Mouse (Mus musculus): ENCODE results near the gene Gm42688. TPM values are rescaled to one million over a fixed set of nuclear protein-coding genes. Genes with fewer than 3 reads are reported as not detected.

The Gm42688 gene
- total and polyA plus RNA-seq, 2 experiments from 2014 or later, result 2.9 to 7.0 TPM

- H3K4me2 ChIP-seq (ENCODE audit: low read depth), result no peak overlapping the region
Observed at GRCm38 (mm10) chr6:83083497-83083896, 17.9 kb upstream of the Gm42688 start.

GRCm38 (mm10) chr6:83084477-83084876 is 16.9 kb upstream of the Gm42688 start:
- H3K4me1 ChIP-seq (ENCODE audit: insufficient read depth), result no peaks in the 10 kb centered on the region
- H3K27me3 ChIP-seq (ENCODE audit: insufficient read depth, low read length), result peaks cover 46% of the 10 kb centered on the region
- ATAC-seq, result no peak
- no peak overlapping the region for H3K9ac ChIP-seq
- TF ChIP-seq CTCF (IDR thresholded peaks at IDR 0.05; ENCODE audit: low read depth), result no peak
- H3K4me3 ChIP-seq (ENCODE audit: low read depth, low read length), result no peak overlapping the region
- DNase-seq, result no peak
- H3K27ac ChIP-seq (ENCODE audit: low read depth, low read length), result no peak overlapping the region
- WGBS, result 4% methylated on average over 6 of the region's 6 CpGs
- H3K4me2 ChIP-seq (ENCODE audit: low read depth), result no peak overlapping the region
- peaks cover 14% of the 10 kb centered on the region; the same call in 1 of the 2 replicates for H3K36me3 ChIP-seq (ENCODE audit: insufficient read depth)
- H3K9me3 ChIP-seq (ENCODE audit: low read length), result no peaks in the 10 kb centered on the region

More at GRCm38 (mm10) chr6:83083497-83083896, 17.9 kb upstream of the Gm42688 start:
- no peak for TF ChIP-seq CTCF (IDR thresholded peaks at IDR 0.05; ENCODE audit: low read depth)
- DNase-seq (no peak), ATAC-seq (no peak)
- no peaks in the 10 kb centered on the region for H3K9me3 ChIP-seq (ENCODE audit: low read length)
- 15% methylated on average over 5 of the region's 5 CpGs for WGBS
- H3K9ac ChIP-seq, result no peak overlapping the region
- no peak overlapping the region for H3K4me3 ChIP-seq (ENCODE audit: low read depth, low read length)
- peaks cover 14% of the 10 kb centered on the region; the same call in 1 of the 2 replicates for H3K36me3 ChIP-seq (ENCODE audit: insufficient read depth)
- H3K27me3 ChIP-seq (ENCODE audit: insufficient read depth, low read length), result peaks cover 38% of the 10 kb centered on the region
- no peak overlapping the region for H3K27ac ChIP-seq (ENCODE audit: low read depth, low read length)
- H3K4me1 ChIP-seq (ENCODE audit: insufficient read depth), result no peaks in the 10 kb centered on the region

- DNase-seq (no peak), ATAC-seq (no peak)
- Histone ChIP-seq H3K4me1 (ENCODE audit: insufficient read depth) (no peaks in the 10 kb centered on the region), H3K9ac (no peak within 1 kb of the TSS), H3K27me3 (ENCODE audit: insufficient read depth, low read length) (peaks cover 56% of the 10 kb centered on the region), H3K4me3 (ENCODE audit: low read depth, low read length) (no peak within 1 kb of the TSS), H3K9me3 (ENCODE audit: low read length) (no peaks in the 10 kb centered on the region), H3K4me2 (ENCODE audit: low read depth) (no peak within 1 kb of the TSS), H3K36me3 (ENCODE audit: insufficient read depth) (peaks cover 4% of the 10 kb centered on the region; the same call in 1 of the 2 replicates), H3K27ac (ENCODE audit: low read depth, low read length) (no peak within 1 kb of the TSS)
- TF ChIP-seq CTCF (IDR thresholded peaks at IDR 0.05; ENCODE audit: low read depth), result no peak
- 5% methylated on average over 42 of the region's 42 CpGs for whole genome bisulfite sequencing
Observed at GRCm38 (mm10) chr6:83086121-83087035, 15.0 kb upstream of the Gm42688 start, which contains the start of gene Lbx2. Lbx2 (plus strand) TSS chr6:83086367.

DNA sequence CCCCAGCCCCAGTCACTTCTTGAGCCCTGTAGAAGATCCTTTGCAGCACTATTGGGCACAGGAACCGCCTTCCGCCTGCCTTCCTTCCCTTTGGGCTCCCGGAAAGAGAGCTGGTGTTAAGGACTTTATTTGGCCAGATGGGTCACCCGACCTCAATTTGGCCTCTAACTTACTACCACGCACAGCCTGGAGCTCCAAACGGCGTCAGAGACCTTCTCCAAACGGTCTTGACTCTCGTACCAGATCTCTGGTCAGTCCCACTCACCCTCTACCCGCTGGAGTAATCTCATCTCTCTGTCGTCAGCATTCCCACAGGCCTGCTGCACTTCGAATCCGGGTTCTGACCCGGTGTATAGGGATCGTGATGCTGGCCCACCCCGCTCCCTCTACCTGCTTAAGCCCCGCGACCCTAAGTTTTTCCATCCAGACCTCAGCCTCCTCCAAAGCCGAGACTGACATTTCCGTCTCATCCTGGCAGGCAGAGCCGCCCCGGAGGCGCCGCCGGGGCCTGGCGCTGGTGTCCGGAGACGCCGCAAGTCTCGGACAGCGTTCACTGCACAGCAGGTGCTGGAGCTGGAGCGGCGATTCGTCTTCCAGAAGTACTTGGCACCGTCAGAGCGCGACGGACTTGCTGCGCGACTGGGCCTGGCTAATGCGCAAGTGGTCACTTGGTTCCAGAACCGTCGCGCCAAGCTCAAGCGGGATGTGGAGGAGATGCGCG is 14.1 kb upstream of the Gm42688 start:
- no peak for TF ChIP-seq CTCF (IDR thresholded peaks at IDR 0.05; ENCODE audit: low read depth)
- ATAC-seq, result no peak
- no peak overlapping the region for H3K9ac ChIP-seq
- no peaks in the 10 kb centered on the region for H3K36me3 ChIP-seq (ENCODE audit: insufficient read depth)
- 1% methylated on average over 47 of the region's 47 CpGs for WGBS
- no peak overlapping the region for H3K27ac ChIP-seq (ENCODE audit: low read depth, low read length)
- H3K27me3 ChIP-seq (ENCODE audit: insufficient read depth, low read length), result peaks cover 56% of the 10 kb centered on the region
- no peaks in the 10 kb centered on the region for H3K9me3 ChIP-seq (ENCODE audit: low read length)
- peak overlapping the region; percentile 23; the same call in 1 of the 2 replicates for H3K4me2 ChIP-seq (ENCODE audit: low read depth)
- H3K4me3 ChIP-seq (ENCODE audit: low read depth, low read length), result no peak overlapping the region
- DNase-seq, result no peak
- H3K4me1 ChIP-seq (ENCODE audit: insufficient read depth), result no peaks in the 10 kb centered on the region

DNA sequence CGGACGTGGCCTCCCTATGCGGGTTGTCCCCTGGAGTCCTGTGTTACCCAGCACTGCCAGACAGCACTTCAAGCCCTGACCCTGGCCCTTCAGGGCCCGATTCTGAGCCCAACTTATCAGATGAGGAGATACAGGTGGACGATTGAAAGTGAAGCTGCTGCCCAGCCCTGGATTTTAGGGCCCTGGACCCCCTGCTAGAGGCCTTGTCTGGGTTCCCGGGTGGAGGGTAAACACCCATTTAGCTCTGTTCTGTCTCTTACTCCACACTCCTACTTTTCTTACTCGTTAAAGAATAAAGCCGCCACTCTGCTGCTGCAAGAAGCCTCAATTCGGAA is 13.5 kb upstream of the Gm42688 start:
- no peak for DNase-seq
- no peak overlapping the region for H3K9ac ChIP-seq
- peak overlapping the region; percentile 23; the same call in 1 of the 2 replicates for H3K4me2 ChIP-seq (ENCODE audit: low read depth)
- H3K9me3 ChIP-seq (ENCODE audit: low read length), result no peaks in the 10 kb centered on the region
- ATAC-seq, result no peak
- H3K4me1 ChIP-seq (ENCODE audit: insufficient read depth), result no peaks in the 10 kb centered on the region
- WGBS, result 7% methylated on average over 9 of the region's 9 CpGs
- TF ChIP-seq CTCF (IDR thresholded peaks at IDR 0.05; ENCODE audit: low read depth), result no peak
- H3K27me3 ChIP-seq (ENCODE audit: insufficient read depth, low read length), result peaks cover 56% of the 10 kb centered on the region
- no peak overlapping the region for H3K4me3 ChIP-seq (ENCODE audit: low read depth, low read length)
- no peaks in the 10 kb centered on the region for H3K36me3 ChIP-seq (ENCODE audit: insufficient read depth)
- H3K27ac ChIP-seq (ENCODE audit: low read depth, low read length), result no peak overlapping the region

DNA sequence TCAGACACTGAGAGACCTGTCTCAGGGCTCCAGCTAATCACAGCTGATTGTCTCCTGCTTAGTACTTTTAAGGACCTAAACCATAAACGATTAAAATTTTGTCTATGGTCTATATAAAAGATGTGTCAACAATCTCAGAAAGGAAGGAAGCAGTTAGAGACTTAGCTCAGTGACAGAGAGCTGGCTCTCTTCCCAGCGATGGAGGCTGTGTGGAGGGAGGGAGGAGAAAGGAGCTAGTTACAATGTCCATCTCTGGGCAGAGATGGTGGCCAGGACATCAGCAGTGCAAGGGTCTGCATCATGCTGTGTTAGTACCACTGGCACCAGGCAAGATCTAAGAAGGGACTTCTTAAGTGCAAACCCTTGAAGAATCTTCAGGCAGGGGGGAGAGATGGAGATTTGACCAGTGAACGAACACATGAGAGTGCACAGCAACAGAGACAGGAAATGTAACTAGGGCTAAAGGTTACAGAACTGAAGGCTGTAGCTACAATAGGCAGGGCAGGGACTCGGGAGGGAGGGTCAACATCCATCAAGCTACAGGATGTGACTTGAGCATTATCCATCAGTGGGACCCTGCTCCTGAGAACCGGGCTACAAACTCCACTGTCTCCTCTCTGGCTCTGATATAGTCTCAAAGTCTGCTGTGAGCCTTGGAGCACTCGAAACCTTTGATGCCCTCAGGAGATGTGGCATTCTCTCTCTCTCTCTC is 8.8 kb upstream of the Gm42688 start:
- no peaks in the 10 kb centered on the region for H3K9me3 ChIP-seq (ENCODE audit: low read length)
- no peaks in the 10 kb centered on the region for H3K4me1 ChIP-seq (ENCODE audit: insufficient read depth)
- no peak for TF ChIP-seq CTCF (IDR thresholded peaks at IDR 0.05; ENCODE audit: low read depth)
- ATAC-seq (no peak), DNase-seq (no peak)
- 48% methylated on average over 6 of the region's 6 CpGs for WGBS
- no peak overlapping the region for H3K27ac ChIP-seq (ENCODE audit: low read depth, low read length)
- H3K4me3 ChIP-seq (ENCODE audit: low read depth, low read length), result no peak overlapping the region
- no peak overlapping the region for H3K4me2 ChIP-seq (ENCODE audit: low read depth)
- no peaks in the 10 kb centered on the region for H3K36me3 ChIP-seq (ENCODE audit: insufficient read depth)
- H3K9ac ChIP-seq, result no peak overlapping the region
- peaks cover 26% of the 10 kb centered on the region for H3K27me3 ChIP-seq (ENCODE audit: insufficient read depth, low read length)

Data from forebrain, postnatal 0 days (tissue).